Mouse (Mus musculus) lung, postnatal 0 days (tissue): ENCODE measurements at regions not wholly inside any gene's neighbourhood (a gene's known extent, or its start where the extent isn't known, plus 50 kb on each side); places are given as distances from the start of the nearest gene placed in this dataset.

Source experiments
- ATAC-seq: fragments of 200-750 bp; cut with Nextera tagmentation; 2 replicates; pipeline ENCODE4 v1.8.0; 2017; ENCODE audit warnings: moderate library complexity
- DNase-seq: peaks from one replicate; pipeline ENCODE4 v3.0.0-alpha.2; 2016; ENCODE audit warnings: low spot score
- H3K27ac ChIP-seq: fragments of 300-500 bp; sonication (generic); 2 replicates; pipeline ENCODE4 v1.5.1; 2014; ENCODE audit warnings: antibody characterized with exemption, mild to moderate bottlenecking, low read length, mixed read lengths
- H3K27me3 ChIP-seq: fragments of 300-500 bp; sonication (generic); replicated peaks from 2 replicates; pipeline ENCODE4 v1.6.1; 2014; ENCODE audit warnings: low read length, mixed read lengths; ENCODE audit not compliant: insufficient read depth
- H3K36me3 ChIP-seq: fragments of 300-500 bp; sonication (generic); 2 replicates; pipeline ENCODE4 v1.6.1; 2014; ENCODE audit warnings: low read length, mixed read lengths; ENCODE audit not compliant: insufficient read depth
- H3K4me1 ChIP-seq: fragments of 300-500 bp; sonication (generic); 2 replicates; pipeline ENCODE4 v1.6.1; 2014; ENCODE audit warnings: antibody characterized with exemption, low read depth, low read length, mixed read lengths; ENCODE audit not compliant: insufficient read depth
- H3K4me2 ChIP-seq: fragments of 300-500 bp; sonication (generic); replicated peaks from 2 replicates; pipeline ENCODE4 v1.6.1; 2014; ENCODE audit warnings: low read depth, mild to moderate bottlenecking, low read length, moderate library complexity, mixed read lengths
- H3K4me3 ChIP-seq: fragments of 300-500 bp; sonication (generic); 2 replicates; pipeline ENCODE4 v1.5.1; 2014; ENCODE audit warnings: low read depth, low read length
- H3K9ac ChIP-seq: fragments of 300-500 bp; sonication (generic); replicated peaks from 2 replicates; pipeline ENCODE4 v1.6.1; 2014; ENCODE audit warnings: low read depth, mild to moderate bottlenecking
- H3K9me3 ChIP-seq: fragments of 300-500 bp; sonication (generic); 2 replicates; pipeline ENCODE4 v1.6.1; 2016; ENCODE audit warnings: low read length, mixed read lengths
- CTCF ChIP-seq: IDR thresholded peaks from 2 replicates; pipeline ENCODE4 v1.5.1; 2016; ENCODE audit warnings: antibody characterized with exemption, mild to moderate bottlenecking
- EP300 ChIP-seq: IDR thresholded peaks from 2 replicates; pipeline ENCODE4 v1.6.1; 2016; ENCODE audit warnings: antibody characterized with exemption, mild to moderate bottlenecking, control low read depth
- WGBS: fragments of 180-500 bp; shearing (Covaris S2); extraction: QIAGEN DNeasy Blood & Tissue Kit; methylation state at CpG from one replicate; pipeline ENCODE4 v1.1.7; 2014; 5-methylcytosine and 5-hydroxymethylcytosine counted together

DNA sequence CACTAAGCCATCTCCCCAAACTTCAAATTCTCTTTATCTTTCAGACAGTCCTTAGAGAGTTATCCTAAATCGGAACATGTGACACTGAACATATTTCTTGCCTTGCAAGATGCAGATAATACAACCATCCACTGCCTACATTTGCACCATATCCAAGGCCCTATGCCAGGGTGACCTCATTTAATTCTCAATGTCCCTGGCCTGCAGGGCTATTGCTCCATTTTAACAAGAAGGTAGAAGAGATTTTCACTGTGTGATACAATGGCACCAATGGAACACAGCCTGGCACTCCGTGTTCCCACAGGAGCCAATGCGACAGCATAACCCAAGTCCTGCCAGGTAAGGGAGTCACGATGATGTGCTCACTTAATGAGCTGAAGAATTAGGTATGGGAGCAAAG lies 77.9 kb upstream of the D7Ertd443e start:
- WGBS: 94% methylated on average over 4 of the region's 4 CpGs
- H3K9me3 ChIP-seq: no peaks in the 10 kb centered on the region
- DNase-seq: no peak
- no peak overlapping the region for H3K9ac ChIP-seq
- TF ChIP-seq CTCF (no peak), EP300 (no peak)
- no peak overlapping the region for H3K4me2 ChIP-seq
- H3K4me1 ChIP-seq: no peaks in the 10 kb centered on the region
- H3K4me3 ChIP-seq: no peak overlapping the region
- H3K27me3 ChIP-seq: no peaks in the 10 kb centered on the region
- H3K27ac ChIP-seq: no peak overlapping the region
- ATAC-seq: no peak
- no peaks in the 10 kb centered on the region for H3K36me3 ChIP-seq

DNA sequence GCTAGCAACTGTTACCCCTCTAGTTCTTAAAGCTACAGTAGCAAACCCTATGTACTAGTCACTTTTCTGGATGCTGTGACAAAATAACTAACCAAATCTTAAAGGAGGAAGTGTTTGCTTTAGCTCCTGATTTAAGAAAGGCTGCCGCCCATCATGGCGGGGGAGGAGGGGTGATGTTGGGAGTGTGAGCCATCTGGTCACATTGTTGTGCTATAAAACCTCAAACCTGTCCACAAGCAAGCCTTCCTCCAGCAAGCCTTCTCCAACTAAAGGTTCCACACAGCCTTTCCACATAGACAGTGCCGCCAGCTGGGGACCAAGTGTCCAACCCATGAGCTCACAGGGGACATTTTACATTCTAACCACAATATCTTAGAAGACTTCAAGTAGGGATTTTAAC lies 81.8 kb upstream of the D7Ertd443e start:
- no peaks in the 10 kb centered on the region for H3K27me3 ChIP-seq
- H3K9ac ChIP-seq: no peak overlapping the region
- no peak for ATAC-seq
- H3K4me3 ChIP-seq: no peak overlapping the region
- no peak overlapping the region for H3K4me2 ChIP-seq
- no peak for TF ChIP-seq CTCF
- TF ChIP-seq EP300: no peak
- no peaks in the 10 kb centered on the region for H3K9me3 ChIP-seq
- 66% methylated on average over 3 of the region's 3 CpGs for WGBS
- no peaks in the 10 kb centered on the region for H3K4me1 ChIP-seq
- DNase-seq: no peak
- no peaks in the 10 kb centered on the region for H3K36me3 ChIP-seq
- no peak overlapping the region for H3K27ac ChIP-seq

DNA sequence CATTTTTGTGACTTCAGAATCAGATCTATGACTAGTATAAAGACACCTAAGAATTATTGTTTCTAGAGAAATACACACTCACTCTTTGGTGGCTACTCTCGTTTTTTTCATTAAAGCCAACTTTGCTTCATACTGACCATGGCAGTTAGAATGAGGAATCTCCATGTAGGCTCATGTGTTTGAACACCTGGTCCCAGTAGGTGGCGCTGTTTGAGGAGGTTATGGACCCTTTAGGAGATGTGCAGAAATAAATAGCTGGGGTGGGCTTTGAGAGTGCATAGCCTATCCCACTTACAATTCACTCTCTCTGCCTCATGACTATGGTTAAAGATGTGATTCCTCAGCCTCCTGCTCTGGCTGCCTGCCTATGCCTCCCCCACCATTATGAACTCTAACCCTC lies 85.8 kb upstream of the D7Ertd443e start:
- Histone ChIP-seq H3K4me1 (no peaks in the 10 kb centered on the region), H3K9ac (no peak overlapping the region), H3K9me3 (no peaks in the 10 kb centered on the region), H3K27ac (no peak overlapping the region), H3K36me3 (no peaks in the 10 kb centered on the region), H3K4me2 (no peak overlapping the region), H3K4me3 (no peak overlapping the region), H3K27me3 (no peaks in the 10 kb centered on the region)
- ATAC-seq: no peak
- TF ChIP-seq EP300: no peak
- peak; percentile 70 for TF ChIP-seq CTCF
- WGBS: 25% methylated on average over 2 of the region's 2 CpGs
- peak; percentile 19 for DNase-seq

DNA sequence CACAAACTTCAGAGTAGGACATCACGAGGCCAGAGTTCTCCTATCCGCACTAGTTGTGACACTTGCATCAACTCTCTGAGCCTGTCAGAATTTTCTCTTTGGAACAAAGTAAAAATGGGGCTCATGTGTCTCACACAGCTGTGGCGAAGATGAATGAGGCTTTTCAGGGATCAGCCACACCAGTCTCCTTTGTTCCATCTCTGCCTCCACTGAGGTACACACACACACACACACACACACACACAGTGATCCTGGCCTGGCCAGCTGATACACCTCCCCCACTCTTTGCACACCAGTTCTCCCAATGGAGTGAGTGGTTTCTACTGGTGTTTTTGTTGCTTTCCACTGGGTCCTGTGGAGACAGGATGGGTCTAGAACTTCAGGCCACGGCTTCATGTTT lies 105.9 kb upstream of the D7Ertd443e start:
- H3K27me3 ChIP-seq: no peaks in the 10 kb centered on the region
- H3K4me3 ChIP-seq: no peak overlapping the region
- TF ChIP-seq EP300 (no peak), CTCF (no peak)
- DNase-seq (no peak), ATAC-seq (no peak)
- H3K9me3 ChIP-seq: no peaks in the 10 kb centered on the region
- no peaks in the 10 kb centered on the region for H3K36me3 ChIP-seq
- 79% methylated on average over 4 of the region's 4 CpGs for WGBS
- no peaks in the 10 kb centered on the region for H3K4me1 ChIP-seq
- no peak overlapping the region for H3K9ac ChIP-seq
- no peak overlapping the region for H3K4me2 ChIP-seq
- H3K27ac ChIP-seq: no peak overlapping the region

DNA sequence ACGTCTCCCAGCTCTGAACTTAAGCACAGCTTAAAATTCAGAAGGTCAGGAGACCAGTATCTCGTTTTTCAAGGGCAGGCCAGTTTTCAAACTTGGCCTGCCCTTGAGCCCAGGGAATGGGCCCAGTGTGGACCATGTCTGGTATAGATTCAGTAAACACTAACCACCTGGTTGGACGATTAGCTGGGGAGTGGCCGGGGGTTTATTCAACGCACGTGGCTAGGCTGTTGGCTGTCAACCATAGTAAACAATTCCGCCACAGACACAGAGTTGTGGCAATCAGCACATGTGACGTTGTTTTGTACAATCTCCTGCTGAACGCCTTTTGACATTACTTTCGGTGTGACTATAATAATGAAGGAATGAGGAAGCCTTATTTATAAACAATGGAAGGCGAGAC lies 111.8 kb upstream of the D7Ertd443e start:
- Histone ChIP-seq H3K9me3 (no peaks in the 10 kb centered on the region), H3K4me1 (0 out of 2 replicates have a peak, but pooled peaks cover 4% of the 10 kb centered on the region), H3K9ac (no peak overlapping the region), H3K4me3 (no peak overlapping the region), H3K36me3 (no peaks in the 10 kb centered on the region), H3K27me3 (no peaks in the 10 kb centered on the region), H3K4me2 (no peak overlapping the region), H3K27ac (no peak overlapping the region)
- WGBS: 27% methylated on average over 11 of the region's 11 CpGs
- peak; percentile 34 for DNase-seq
- TF ChIP-seq EP300 (no peak), CTCF (no peak)
- ATAC-seq: peak; percentile 43

DNA sequence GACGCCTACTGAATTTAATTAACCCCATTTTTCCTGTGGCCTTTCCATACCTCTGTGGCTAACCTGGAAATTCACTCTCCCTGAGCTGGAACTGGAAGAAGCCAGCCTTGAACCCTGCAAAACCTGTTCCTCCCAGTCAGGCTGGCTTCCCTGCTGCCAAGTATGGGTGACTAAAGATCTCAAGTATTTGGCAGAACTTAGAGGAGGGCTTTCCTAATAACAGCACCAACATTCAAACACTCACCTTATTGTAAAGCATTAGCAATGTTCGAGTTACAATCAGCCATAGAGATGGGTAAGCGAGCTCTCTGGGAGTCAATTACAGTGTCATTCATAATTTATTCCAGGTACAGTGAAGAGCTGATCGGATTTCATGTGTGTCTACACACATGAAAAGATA lies 112.4 kb upstream of the D7Ertd443e start:
- no peak overlapping the region for H3K4me2 ChIP-seq
- TF ChIP-seq CTCF (no peak), EP300 (no peak)
- H3K9me3 ChIP-seq: no peaks in the 10 kb centered on the region
- WGBS: 40% methylated on average over 4 of the region's 4 CpGs
- DNase-seq (peak; percentile 57), ATAC-seq (peak; percentile 55; the same call in 1 of the 2 replicates)
- H3K27ac ChIP-seq: no peak overlapping the region
- H3K36me3 ChIP-seq: no peaks in the 10 kb centered on the region
- no peaks in the 10 kb centered on the region for H3K27me3 ChIP-seq
- no peak overlapping the region for H3K4me3 ChIP-seq
- 0 out of 2 replicates have a peak, but pooled peaks cover 4% of the 10 kb centered on the region for H3K4me1 ChIP-seq
- H3K9ac ChIP-seq: no peak overlapping the region

DNA sequence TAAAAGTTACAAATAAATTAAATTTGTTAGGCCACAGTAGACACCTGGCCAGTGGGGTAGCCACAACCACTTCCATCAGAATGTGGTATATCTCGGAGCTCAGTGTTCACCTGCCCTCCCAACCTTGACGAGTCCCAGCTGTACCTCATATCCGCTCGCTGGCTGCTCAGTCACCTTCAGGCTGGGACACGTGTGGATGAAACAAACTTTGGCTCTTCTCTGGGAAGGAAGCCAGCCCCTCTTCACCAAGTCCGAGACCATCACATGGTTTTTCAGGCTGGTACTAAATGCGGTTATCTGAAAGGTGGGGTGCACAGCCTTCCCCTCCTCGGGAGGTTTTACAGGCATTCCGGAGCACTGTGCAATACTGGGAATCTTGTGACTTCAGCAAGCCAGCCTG lies 113.3 kb upstream of the D7Ertd443e start:
- H3K9me3 ChIP-seq: no peaks in the 10 kb centered on the region
- TF ChIP-seq EP300: no peak
- TF ChIP-seq CTCF: no peak
- no peak overlapping the region for H3K9ac ChIP-seq
- 32% methylated on average over 9 of the region's 9 CpGs for WGBS
- no peaks in the 10 kb centered on the region for H3K36me3 ChIP-seq
- ATAC-seq (no peak), DNase-seq (peak; percentile 13)
- H3K4me1 ChIP-seq: 0 out of 2 replicates have a peak, but pooled peaks cover 4% of the 10 kb centered on the region
- no peak overlapping the region for H3K27ac ChIP-seq
- no peak overlapping the region for H3K4me3 ChIP-seq
- H3K27me3 ChIP-seq: no peaks in the 10 kb centered on the region
- no peak overlapping the region for H3K4me2 ChIP-seq
